Mouse (Mus musculus): ENCODE measurements around the gene Spata31d1d. TPM values are rescaled to one million over a fixed set of nuclear protein-coding genes. Genes with fewer than 3 reads are reported as not detected.

Gene Spata31d1d
- polyA plus RNA-seq, 1 experiment from 2014 or later, result not detected

- TF ChIP-seq EP300 (IDR thresholded peaks at IDR 0.05; ENCODE audit: low read depth) (no peak), CTCF (IDR thresholded peaks at IDR 0.05; ENCODE audit: low read depth) (no peak)
- Histone ChIP-seq H3K9me3 (ENCODE audit: low read length) (no peaks in the 10 kb centered on the region), H3K27me3 (ENCODE audit: insufficient read depth, low read length) (no peaks in the 10 kb centered on the region), H3K4me1 (ENCODE audit: insufficient read depth) (no peaks in the 10 kb centered on the region), H3K4me3 (ENCODE audit: low read depth, low read length) (no peak overlapping the region), H3K4me2 (ENCODE audit: low read depth, low read length) (no peak overlapping the region), H3K9ac (replicated peaks) (no peak overlapping the region), H3K27ac (ENCODE audit: low read depth) (no peak overlapping the region), H3K36me3 (replicated peaks; ENCODE audit: insufficient read depth, low read length) (no peaks in the 10 kb centered on the region)
- ATAC-seq (no peak), DNase-seq (no peak)
- WGBS (ENCODE audit: insufficient replicate concordance), result 74% methylated on average over 3 of the region's 3 CpGs
Observed at GRCm38 (mm10) chr13:59689843-59690242, 41.7 kb downstream of the Spata31d1d start.

- WGBS (ENCODE audit: insufficient replicate concordance), result 69% methylated on average over 9 of the region's 9 CpGs
- Histone ChIP-seq H3K9me3 (ENCODE audit: low read length) (no peaks in the 10 kb centered on the region), H3K27ac (ENCODE audit: low read depth) (no peak overlapping the region), H3K9ac (replicated peaks) (no peak overlapping the region), H3K4me1 (ENCODE audit: insufficient read depth) (no peaks in the 10 kb centered on the region), H3K36me3 (replicated peaks; ENCODE audit: insufficient read depth, low read length) (no peaks in the 10 kb centered on the region), H3K4me3 (ENCODE audit: low read depth, low read length) (no peak overlapping the region), H3K27me3 (ENCODE audit: insufficient read depth, low read length) (no peaks in the 10 kb centered on the region), H3K4me2 (ENCODE audit: low read depth, low read length) (no peak overlapping the region)
- DNase-seq (no peak), ATAC-seq (no peak)
- TF ChIP-seq CTCF (IDR thresholded peaks at IDR 0.05; ENCODE audit: low read depth) (no peak), EP300 (IDR thresholded peaks at IDR 0.05; ENCODE audit: low read depth) (no peak)
Observed at GRCm38 (mm10) chr13:59689313-59689712, 42.2 kb downstream of the Spata31d1d start.

- DNase-seq, result no peak
- TF ChIP-seq EP300 (IDR thresholded peaks at IDR 0.05; ENCODE audit: low read depth) (no peak), CTCF (IDR thresholded peaks at IDR 0.05; ENCODE audit: low read depth) (no peak)
- 64% methylated on average over 13 of the region's 13 CpGs for WGBS (ENCODE audit: insufficient replicate concordance)
Observed at GRCm38 (mm10) chr13:59688338-59688770, 43.2 kb downstream of the Spata31d1d start.

GRCm38 (mm10) chr13:59685236-59685635, 46.3 kb downstream of the Spata31d1d start:
- TF ChIP-seq CTCF (IDR thresholded peaks at IDR 0.05; ENCODE audit: low read depth) (no peak), EP300 (IDR thresholded peaks at IDR 0.05; ENCODE audit: low read depth) (no peak)

More at GRCm38 (mm10) chr13:59688338-59688770, 43.2 kb downstream of the Spata31d1d start:
- Histone ChIP-seq H3K27me3 (ENCODE audit: insufficient read depth, low read length) (no peaks in the 10 kb centered on the region), H3K4me1 (ENCODE audit: insufficient read depth) (no peaks in the 10 kb centered on the region), H3K27ac (ENCODE audit: low read depth) (no peak overlapping the region), H3K9me3 (ENCODE audit: low read length) (no peaks in the 10 kb centered on the region), H3K4me3 (ENCODE audit: low read depth, low read length) (no peak overlapping the region), H3K9ac (replicated peaks) (no peak overlapping the region), H3K36me3 (replicated peaks; ENCODE audit: insufficient read depth, low read length) (no peaks in the 10 kb centered on the region), H3K4me2 (ENCODE audit: low read depth, low read length) (no peak overlapping the region)
- ATAC-seq, result no peak

GRCm38 (mm10) chr13:59682629-59683028, 48.9 kb downstream of the Spata31d1d start:
- Histone ChIP-seq H3K4me2 (ENCODE audit: low read depth, low read length) (no peak overlapping the region), H3K27ac (ENCODE audit: low read depth) (no peak overlapping the region), H3K9me3 (ENCODE audit: low read length) (no peaks in the 10 kb centered on the region), H3K4me1 (ENCODE audit: insufficient read depth) (peaks cover 2% of the 10 kb centered on the region; the same call in 1 of the 2 replicates), H3K27me3 (ENCODE audit: insufficient read depth, low read length) (no peaks in the 10 kb centered on the region), H3K9ac (replicated peaks) (no peak overlapping the region), H3K36me3 (replicated peaks; ENCODE audit: insufficient read depth, low read length) (no peaks in the 10 kb centered on the region), H3K4me3 (ENCODE audit: low read depth, low read length) (no peak overlapping the region)
- TF ChIP-seq CTCF (IDR thresholded peaks at IDR 0.05; ENCODE audit: low read depth), result no peak
- TF ChIP-seq EP300 (IDR thresholded peaks at IDR 0.05; ENCODE audit: low read depth), result no peak
- ATAC-seq (no peak), DNase-seq (no peak)
- 15% methylated on average over 7 of the region's 7 CpGs for WGBS (ENCODE audit: insufficient replicate concordance)

More at GRCm38 (mm10) chr13:59685236-59685635, 46.3 kb downstream of the Spata31d1d start:
- no peak overlapping the region for H3K27ac ChIP-seq (ENCODE audit: low read depth)
- no peaks in the 10 kb centered on the region for H3K9me3 ChIP-seq (ENCODE audit: low read length)
- no peak overlapping the region for H3K9ac ChIP-seq (replicated peaks)
- H3K27me3 ChIP-seq (ENCODE audit: insufficient read depth, low read length), result no peaks in the 10 kb centered on the region
- 75% methylated on average over 3 of the region's 3 CpGs for WGBS (ENCODE audit: insufficient replicate concordance)
- no peak for DNase-seq
- no peak overlapping the region for H3K4me2 ChIP-seq (ENCODE audit: low read depth, low read length)
- no peaks in the 10 kb centered on the region; the same call in 1 of the 2 replicates for H3K4me1 ChIP-seq (ENCODE audit: insufficient read depth)
- H3K36me3 ChIP-seq (replicated peaks; ENCODE audit: insufficient read depth, low read length), result no peaks in the 10 kb centered on the region
- ATAC-seq, result no peak
- H3K4me3 ChIP-seq (ENCODE audit: low read depth, low read length), result no peak overlapping the region

GRCm38 (mm10) chr13:59679908-59680307, 51.6 kb downstream of the Spata31d1d start:
- no peak for DNase-seq
- no peak for ATAC-seq
- no peak overlapping the region for H3K9ac ChIP-seq (replicated peaks)
- WGBS (ENCODE audit: insufficient replicate concordance), result 41% methylated on average over 4 of the region's 4 CpGs
- H3K27ac ChIP-seq (ENCODE audit: low read depth), result no peak overlapping the region
- no peak overlapping the region for H3K4me2 ChIP-seq (ENCODE audit: low read depth, low read length)
- H3K4me3 ChIP-seq (ENCODE audit: low read depth, low read length), result no peak overlapping the region
- peaks cover 8% of the 10 kb centered on the region; the same call in 1 of the 2 replicates for H3K4me1 ChIP-seq (ENCODE audit: insufficient read depth)
- H3K9me3 ChIP-seq (ENCODE audit: low read length), result no peaks in the 10 kb centered on the region
- H3K27me3 ChIP-seq (ENCODE audit: insufficient read depth, low read length), result no peaks in the 10 kb centered on the region
- TF ChIP-seq EP300 (IDR thresholded peaks at IDR 0.05; ENCODE audit: low read depth) (peak; percentile 32; the same call in 1 of the 2 replicates), CTCF (IDR thresholded peaks at IDR 0.05; ENCODE audit: low read depth) (no peak)
- H3K36me3 ChIP-seq (replicated peaks; ENCODE audit: insufficient read depth, low read length), result no peaks in the 10 kb centered on the region
